Mouse (Mus musculus): ENCODE measurements around the gene Polr3gl. TPM values are rescaled to one million over a fixed set of nuclear protein-coding genes. Genes with fewer than 3 reads are reported as not detected.

Gene Polr3gl
- polyA plus RNA-seq (2015; fragmentation: Nextera tagmentation; extraction: Ambion mirVana): 26.5 and 31.3 TPM in 2 replicates

GRCm38 (mm10) chr3:96593790-96594560 lies at the start of gene Polr3gl:
TSS of gene Polr3gl (minus strand) at chr3:96594181.
- peak within 1 kb of the TSS; percentile 78 for H3K4me2 ChIP-seq (replicated peaks)
- no peaks in the 10 kb centered on the region for H3K9me3 ChIP-seq
- peak within 1 kb of the TSS; percentile 57 for H3K4me3 ChIP-seq (replicated peaks)
- H3K36me3 ChIP-seq: no peaks in the 10 kb centered on the region
- under 1% methylated on average over 38 of the region's 38 CpGs for WGBS
- H3K27me3 ChIP-seq (replicated peaks): peaks cover 26% of the 10 kb centered on the region
- ATAC-seq: peak; percentile 94
- peak within 1 kb of the TSS; percentile 88 for H3K27ac ChIP-seq
- peak within 1 kb of the TSS; percentile 69 for H3K9ac ChIP-seq
- H3K4me1 ChIP-seq (replicated peaks): peaks cover 37% of the 10 kb centered on the region

- Histone ChIP-seq H3K27ac (no peak overlapping the region), H3K4me2 (replicated peaks) (no peak overlapping the region), H3K36me3 (peaks cover 18% of the 10 kb centered on the region), H3K4me3 (replicated peaks) (no peak overlapping the region), H3K9ac (no peak overlapping the region), H3K4me1 (replicated peaks) (peaks cover 15% of the 10 kb centered on the region), H3K27me3 (replicated peaks) (no peaks in the 10 kb centered on the region), H3K9me3 (no peaks in the 10 kb centered on the region)
- WGBS: 92% methylated on average over 1 of the region's 1 CpGs
- ATAC-seq: no peak
Observed at GRCm38 (mm10) chr3:96639219-96639618, 45.2 kb upstream of the Polr3gl start.

- no peaks in the 10 kb centered on the region for H3K9me3 ChIP-seq
- no peak for ATAC-seq
- peak overlapping the region; percentile 98 for H3K4me3 ChIP-seq (replicated peaks)
- H3K36me3 ChIP-seq: peaks cover 23% of the 10 kb centered on the region; the same call in 1 of the 2 replicates
- peaks cover 15% of the 10 kb centered on the region for H3K4me1 ChIP-seq (replicated peaks)
- H3K9ac ChIP-seq: peak overlapping the region; percentile 99
- peak overlapping the region; percentile 81 for H3K4me2 ChIP-seq (replicated peaks)
- WGBS: 68% methylated on average over 11 of the region's 11 CpGs
- no peaks in the 10 kb centered on the region for H3K27me3 ChIP-seq (replicated peaks)
- H3K27ac ChIP-seq: 0 out of 2 replicates have a peak overlapping the region, but pooled peaks have one; percentile 22
Observed at GRCm38 (mm10) chr3:96636448-96636847, 42.5 kb upstream of the Polr3gl start.

- H3K4me2 ChIP-seq (replicated peaks): peak overlapping the region; percentile 81
- H3K4me1 ChIP-seq (replicated peaks): peaks cover 18% of the 10 kb centered on the region
- H3K4me3 ChIP-seq (replicated peaks): peak overlapping the region; percentile 98
- H3K36me3 ChIP-seq: peaks cover 19% of the 10 kb centered on the region; the same call in 1 of the 2 replicates
- H3K9me3 ChIP-seq: no peaks in the 10 kb centered on the region
- H3K9ac ChIP-seq: peak overlapping the region; percentile 99
- WGBS: 8% methylated on average over 15 of the region's 15 CpGs
- ATAC-seq: peak; percentile 39
- no peaks in the 10 kb centered on the region for H3K27me3 ChIP-seq (replicated peaks)
- peak overlapping the region; percentile 90 for H3K27ac ChIP-seq
Observed at GRCm38 (mm10) chr3:96635906-96636305, 41.9 kb upstream of the Polr3gl start.

GRCm38 (mm10) chr3:96634928-96635879 lies 41.2 kb upstream of the Polr3gl start, which contains the start of the genes Pex11b and Gm42957:
TSS of gene Pex11b (plus strand) at chr3:96635376.
TSS of gene Gm42957 (plus strand) at chr3:96635474.
- no peaks in the 10 kb centered on the region for H3K27me3 ChIP-seq (replicated peaks)
- H3K4me1 ChIP-seq (replicated peaks): peaks cover 21% of the 10 kb centered on the region
- H3K36me3 ChIP-seq: peaks cover 19% of the 10 kb centered on the region; the same call in 1 of the 2 replicates
- H3K4me2 ChIP-seq (replicated peaks): peak within 1 kb of the TSS; percentile 81
- H3K9ac ChIP-seq: peak within 1 kb of the TSS; percentile 99
- H3K4me3 ChIP-seq (replicated peaks): peak within 1 kb of the TSS; percentile 98
- WGBS: 2% methylated on average over 57 of the region's 60 CpGs
- ATAC-seq: peak; percentile 94
- peak within 1 kb of the TSS; percentile 90 for H3K27ac ChIP-seq
- no peaks in the 10 kb centered on the region for H3K9me3 ChIP-seq

- H3K27ac ChIP-seq: no peak overlapping the region
- no peak overlapping the region for H3K4me3 ChIP-seq (replicated peaks)
- 60% methylated on average over 1 of the region's 1 CpGs for WGBS
- no peaks in the 10 kb centered on the region for H3K27me3 ChIP-seq (replicated peaks)
- H3K36me3 ChIP-seq: peaks cover 19% of the 10 kb centered on the region; the same call in 1 of the 2 replicates
- no peak overlapping the region for H3K9ac ChIP-seq
- no peak for ATAC-seq
- no peaks in the 10 kb centered on the region for H3K9me3 ChIP-seq
- no peak overlapping the region for H3K4me2 ChIP-seq (replicated peaks)
- H3K4me1 ChIP-seq (replicated peaks): peaks cover 21% of the 10 kb centered on the region
Observed at GRCm38 (mm10) chr3:96634015-96634414, 40.0 kb upstream of the Polr3gl start.

- Histone ChIP-seq H3K27ac (no peak overlapping the region), H3K4me1 (replicated peaks) (peaks cover 21% of the 10 kb centered on the region), H3K9me3 (no peaks in the 10 kb centered on the region), H3K36me3 (peaks cover 13% of the 10 kb centered on the region; the same call in 1 of the 2 replicates), H3K27me3 (replicated peaks) (no peaks in the 10 kb centered on the region), H3K4me2 (replicated peaks) (no peak overlapping the region), H3K9ac (no peak overlapping the region), H3K4me3 (replicated peaks) (no peak overlapping the region)
- ATAC-seq: no peak
Observed at GRCm38 (mm10) chr3:96632058-96632457, 38.1 kb upstream of the Polr3gl start.

- peaks cover 13% of the 10 kb centered on the region; the same call in 1 of the 2 replicates for H3K36me3 ChIP-seq
- H3K27me3 ChIP-seq (replicated peaks): no peaks in the 10 kb centered on the region
- 1% methylated on average over 48 of the region's 48 CpGs for WGBS
- H3K9ac ChIP-seq: peak within 1 kb of the TSS; percentile 73
- H3K27ac ChIP-seq: peak within 1 kb of the TSS; percentile 83
- ATAC-seq: peak; percentile 96
- peak within 1 kb of the TSS; percentile 67 for H3K4me2 ChIP-seq (replicated peaks)
- H3K9me3 ChIP-seq: no peaks in the 10 kb centered on the region
- H3K4me3 ChIP-seq (replicated peaks): peak within 1 kb of the TSS; percentile 68
- H3K4me1 ChIP-seq (replicated peaks): peaks cover 10% of the 10 kb centered on the region
Observed at GRCm38 (mm10) chr3:96629729-96630600, 36.0 kb upstream of the Polr3gl start, which contains the start of gene Rbm8a. TSS of gene Rbm8a (plus strand) at chr3:96629933.

GRCm38 (mm10) chr3:96623201-96623600 lies 29.2 kb upstream of the Polr3gl start:
- no peak for ATAC-seq
- WGBS: 92% methylated on average over 4 of the region's 4 CpGs

GRCm38 (mm10) chr3:96617941-96618340 lies 24.0 kb upstream of the Polr3gl start:
- Histone ChIP-seq H3K4me2 (replicated peaks) (no peak overlapping the region), H3K27ac (no peak overlapping the region), H3K4me1 (replicated peaks) (no peaks in the 10 kb centered on the region), H3K27me3 (replicated peaks) (no peaks in the 10 kb centered on the region), H3K4me3 (replicated peaks) (no peak overlapping the region), H3K36me3 (peaks cover 17% of the 10 kb centered on the region), H3K9me3 (no peaks in the 10 kb centered on the region), H3K9ac (no peak overlapping the region)
- WGBS: 93% methylated on average over 3 of the region's 3 CpGs
- no peak for ATAC-seq

More at GRCm38 (mm10) chr3:96623201-96623600, 29.2 kb upstream of the Polr3gl start:
- Histone ChIP-seq H3K27ac (no peak overlapping the region), H3K9ac (no peak overlapping the region), H3K4me2 (replicated peaks) (no peak overlapping the region), H3K9me3 (no peaks in the 10 kb centered on the region), H3K4me1 (replicated peaks) (no peaks in the 10 kb centered on the region), H3K36me3 (peaks cover 17% of the 10 kb centered on the region; the same call in 1 of the 2 replicates), H3K27me3 (replicated peaks) (no peaks in the 10 kb centered on the region), H3K4me3 (replicated peaks) (no peak overlapping the region)

- H3K27me3 ChIP-seq (replicated peaks): no peaks in the 10 kb centered on the region
- H3K9me3 ChIP-seq: no peaks in the 10 kb centered on the region
- H3K36me3 ChIP-seq: no peaks in the 10 kb centered on the region
- no peak overlapping the region for H3K4me2 ChIP-seq (replicated peaks)
- WGBS: 88% methylated on average over 4 of the region's 4 CpGs
- no peak overlapping the region for H3K4me3 ChIP-seq (replicated peaks)
- 0 out of 2 replicates have a peak, but pooled peaks cover 12% of the 10 kb centered on the region for H3K4me1 ChIP-seq (replicated peaks)
- ATAC-seq: no peak
- no peak overlapping the region for H3K27ac ChIP-seq
- H3K9ac ChIP-seq: no peak overlapping the region
Observed at GRCm38 (mm10) chr3:96606618-96607017, 12.6 kb upstream of the Polr3gl start.

Data from intestine, embryonic 15.5 days (tissue).